Mouse (Mus musculus): ENCODE results near the gene Cacna1d.

DNA sequence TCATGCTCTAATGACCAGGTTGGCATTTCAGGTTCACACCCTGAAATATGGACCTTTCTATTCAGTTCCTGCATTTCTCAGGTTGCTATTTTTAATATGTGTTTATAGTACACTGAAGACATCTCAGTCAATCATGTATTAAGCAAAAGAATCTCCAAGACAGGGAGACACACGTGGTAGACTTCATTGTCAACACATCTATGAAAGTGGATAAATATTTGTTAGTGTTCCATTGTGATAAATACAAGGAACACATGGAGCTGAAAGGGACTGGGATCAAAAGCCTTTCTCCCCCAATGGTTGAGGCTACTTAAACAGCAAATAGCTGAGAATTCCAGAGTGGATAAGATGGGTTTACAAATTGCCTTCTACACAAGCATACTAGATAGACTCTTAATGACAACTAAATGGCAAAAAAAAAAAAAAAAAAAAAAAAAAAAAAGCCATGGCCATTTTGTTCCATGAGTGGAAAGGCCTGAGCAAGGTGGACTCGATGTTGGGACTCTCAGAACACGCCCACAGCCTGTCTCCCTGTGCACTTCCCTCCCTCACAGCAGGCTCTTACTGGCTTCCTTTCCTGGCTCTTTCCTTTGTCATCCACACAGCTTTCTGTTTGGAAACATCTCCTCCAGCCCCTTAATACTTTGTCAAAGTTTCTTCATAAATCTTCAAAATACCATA lies 127.6 kb downstream of the Cacna1d start:
- TF ChIP-seq CTCF (IDR thresholded peaks at IDR 0.05; ENCODE audit: control insufficient read depth, insufficient read depth, insufficient read length) (no peak), MAX (IDR thresholded peaks at IDR 0.05) (no peak), CEBPB (IDR thresholded peaks at IDR 0.05; ENCODE audit: low read depth) (no peak), FOSL1 (IDR thresholded peaks at IDR 0.05; ENCODE audit: insufficient read depth, low read length, poor library complexity, severe bottlenecking) (no peak), USF1 (IDR thresholded peaks at IDR 0.05; ENCODE audit: low read depth) (no peak), MYOG (IDR thresholded peaks at IDR 0.05; ENCODE audit: control insufficient read depth, extremely low read depth, insufficient read length) (no peak), MYOD1 (IDR thresholded peaks at IDR 0.05; ENCODE audit: control insufficient read depth, insufficient read length, low read depth) (no peak)
